Mouse (Mus musculus) large intestine, adult 2 months (tissue): ENCODE measurements at regions not wholly inside any gene's neighbourhood (a gene's known extent, or its start where the extent isn't known, plus 50 kb on each side); places are given as distances from the start of the nearest gene placed in this dataset.

Experiments
- DNase-seq: peaks from one replicate; pipeline ENCODE4 v3.0.0-alpha.2; 2012; ENCODE audit warnings: low read depth, low spot score
- WGBS: fragments of 180-500 bp; shearing (Covaris S2); methylation state at CpG from one replicate; pipeline ENCODE4 v1.1.7; 2018; 5-methylcytosine and 5-hydroxymethylcytosine counted together

DNA sequence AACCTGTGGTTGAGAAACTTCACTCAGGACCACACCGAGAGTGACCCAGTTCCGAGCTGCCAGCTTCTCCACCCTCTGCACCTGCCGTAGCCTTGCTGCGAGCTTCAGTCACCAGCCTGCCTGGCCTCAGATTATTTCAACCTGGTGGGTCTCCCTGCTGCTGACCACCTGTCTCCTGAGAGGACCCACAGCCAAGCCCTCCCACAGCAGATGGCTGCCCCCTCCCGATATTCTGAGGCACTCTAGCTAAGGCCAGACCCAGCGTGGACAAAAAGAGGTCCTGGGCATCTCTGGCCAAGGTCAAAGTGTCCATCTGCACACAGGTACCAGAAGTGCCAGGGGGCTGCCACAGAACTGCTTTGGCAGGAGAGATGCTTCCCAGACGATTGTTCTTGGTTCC is 162.7 kb upstream of the Ctbp2 start:
- WGBS: 85% methylated on average over 7 of the region's 7 CpGs
- no peak for DNase-seq

DNA sequence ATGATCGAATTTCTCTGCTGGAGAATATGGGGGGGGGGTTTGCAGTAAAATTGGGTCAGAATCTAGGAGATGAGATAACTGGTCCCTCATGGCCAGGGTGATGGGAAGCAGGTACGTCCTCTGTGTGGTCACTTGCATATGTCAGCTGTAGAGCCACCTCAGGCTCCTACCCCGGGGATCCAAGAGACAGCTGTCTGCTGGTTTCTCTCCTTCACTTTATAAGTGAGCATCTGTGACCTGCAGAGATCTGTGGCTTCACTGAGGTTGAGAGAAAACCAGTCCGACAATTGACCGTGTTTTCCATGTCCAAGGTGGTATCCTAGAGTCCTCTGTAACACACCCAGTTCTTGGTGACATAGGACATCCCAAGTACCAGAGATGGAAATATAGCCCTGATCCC is 162.1 kb upstream of the Ctbp2 start:
- no peak for DNase-seq
- 81% methylated on average over 5 of the region's 5 CpGs for WGBS

DNA sequence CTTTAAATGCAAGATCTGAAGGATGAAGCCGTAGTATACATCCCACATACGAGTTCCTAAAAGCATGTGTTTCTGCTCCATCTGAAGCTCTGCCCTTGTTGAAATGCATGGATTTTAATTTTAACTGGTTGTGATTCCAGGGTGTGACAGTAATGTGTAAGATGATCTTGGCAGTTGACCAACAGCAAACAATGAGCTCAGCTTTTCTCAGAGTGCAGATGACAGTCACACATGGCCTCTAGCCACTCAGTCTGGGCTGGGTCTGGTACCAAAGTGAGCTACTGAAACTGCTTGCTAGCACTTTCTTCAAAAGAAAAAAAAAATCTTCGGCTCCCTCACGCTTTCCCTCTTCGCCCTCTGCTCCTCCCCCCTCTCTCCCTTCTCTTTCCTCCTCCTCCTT is 138.0 kb upstream of the Ctbp2 start:
- WGBS: 49% methylated on average over 5 of the region's 5 CpGs
- no peak for DNase-seq

DNA sequence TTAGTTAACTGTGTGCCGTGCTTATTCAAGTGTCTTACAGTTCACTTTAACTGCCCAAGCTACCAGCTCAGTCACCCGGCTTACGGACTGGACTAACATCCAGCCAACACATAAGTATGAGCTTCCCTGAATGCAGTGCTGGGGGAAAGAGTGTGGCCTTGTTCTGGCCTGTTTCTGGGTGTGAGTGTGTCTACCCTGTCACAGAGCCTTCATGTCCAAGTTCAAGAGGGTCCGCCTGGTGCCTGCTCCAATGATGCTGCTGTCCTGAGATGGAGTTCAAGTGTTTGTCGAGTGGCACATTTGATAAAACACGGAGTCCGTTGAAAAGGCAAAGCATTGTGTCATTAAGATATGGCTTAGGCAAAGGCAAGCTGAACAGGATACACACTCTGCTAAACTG is 135.0 kb upstream of the Ctbp2 start:
- DNase-seq: no peak
- 87% methylated on average over 7 of the region's 7 CpGs for WGBS

- 54% methylated on average over 5 of the region's 5 CpGs for WGBS
Observed at GRCm38 (mm10) chr7:133256831-133257230, 132.7 kb upstream of the Ctbp2 start.

DNA sequence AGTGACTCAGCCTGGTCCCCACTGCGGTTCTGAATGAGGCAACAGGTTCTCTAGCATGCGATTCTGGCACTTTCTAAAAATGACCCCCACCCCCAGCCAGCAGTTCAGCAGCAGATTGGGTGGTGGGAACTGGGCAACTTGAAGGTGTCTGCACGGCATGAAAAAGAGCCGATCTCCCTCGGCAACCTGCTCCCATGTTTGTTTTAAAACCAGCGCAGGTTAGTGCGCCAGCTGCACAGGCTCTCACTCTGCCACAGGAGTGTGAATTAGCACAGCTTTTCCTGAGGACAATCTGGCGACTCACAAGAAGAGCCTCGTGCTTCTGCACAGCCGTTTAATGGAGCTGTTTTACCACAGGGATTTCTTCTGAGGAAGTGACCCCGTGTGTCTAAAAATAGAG is 120.4 kb upstream of the Ctbp2 start:
- no peak for DNase-seq
- 11% methylated on average over 11 of the region's 11 CpGs for WGBS

More at GRCm38 (mm10) chr7:133256831-133257230, 132.7 kb upstream of the Ctbp2 start:
- DNase-seq: no peak

- 83% methylated on average over 5 of the region's 5 CpGs for WGBS
Observed at GRCm38 (mm10) chr7:133234326-133234725, 110.2 kb upstream of the Ctbp2 start.

GRCm38 (mm10) chr7:133232889-133233441 is 108.8 kb upstream of the Ctbp2 start:
- WGBS: 85% methylated on average over 10 of the region's 10 CpGs
- DNase-seq: no peak

More at GRCm38 (mm10) chr7:133234326-133234725, 110.2 kb upstream of the Ctbp2 start:
- no peak for DNase-seq

DNA sequence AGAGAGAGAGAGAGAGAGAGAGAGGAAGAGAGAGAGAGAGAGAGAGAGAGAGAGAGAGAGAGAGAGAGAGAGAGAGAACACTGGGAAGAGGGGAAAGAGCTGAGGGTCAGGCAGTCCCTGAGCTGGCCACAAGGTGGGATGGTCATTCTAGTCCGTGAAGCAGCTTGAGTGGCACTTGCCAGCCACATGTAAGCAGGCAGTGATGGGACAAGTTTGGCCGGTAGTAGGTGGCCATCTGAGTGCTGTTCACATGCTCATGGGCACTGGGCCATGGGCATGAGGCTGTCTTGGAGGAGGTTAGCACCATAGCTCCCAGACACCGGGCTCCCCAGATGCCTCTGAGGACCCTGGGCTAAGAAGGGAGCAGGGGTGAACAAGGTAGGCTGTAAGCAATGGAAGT is 106.7 kb upstream of the Ctbp2 start:
- 54% methylated on average over 3 of the region's 3 CpGs for WGBS
- no peak for DNase-seq

DNA sequence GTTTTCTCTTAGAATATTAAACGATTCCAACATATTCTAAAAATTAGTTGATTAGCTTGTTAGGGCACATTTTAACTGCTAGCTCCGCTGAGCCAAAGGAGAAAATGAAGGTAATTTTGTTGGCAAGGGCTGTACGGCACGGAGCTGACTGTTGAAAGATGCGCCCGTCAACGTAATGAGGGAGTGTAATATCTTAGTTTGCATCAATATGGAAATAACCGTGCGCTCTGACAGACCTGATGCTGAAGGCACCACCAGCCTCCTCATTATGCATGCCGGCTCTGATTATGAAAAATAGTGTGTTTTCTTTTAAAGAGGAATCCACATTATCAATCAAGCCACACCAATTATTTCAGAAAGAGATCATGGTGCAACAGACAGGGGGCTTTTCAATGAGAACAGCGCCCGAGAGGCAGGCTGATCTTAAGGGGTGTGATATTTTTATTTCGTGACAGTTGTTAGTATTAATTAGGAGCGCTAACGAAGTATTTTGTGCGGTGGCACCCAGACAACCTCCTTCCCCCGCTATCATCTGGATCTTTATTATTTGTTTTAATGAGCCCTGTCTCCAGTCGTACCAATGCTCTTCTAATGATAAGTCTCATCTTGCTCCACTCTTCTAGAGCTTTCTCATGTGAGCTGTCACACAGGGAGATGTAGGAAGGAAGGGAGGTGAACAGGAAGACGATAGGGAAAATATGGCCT is 99.9 kb upstream of the Ctbp2 start:
- WGBS: 90% methylated on average over 19 of the region's 19 CpGs
- DNase-seq: no peak

GRCm38 (mm10) chr7:133212328-133212727 is 88.2 kb upstream of the Ctbp2 start:
- WGBS: 59% methylated on average over 4 of the region's 4 CpGs
- DNase-seq: no peak

DNA sequence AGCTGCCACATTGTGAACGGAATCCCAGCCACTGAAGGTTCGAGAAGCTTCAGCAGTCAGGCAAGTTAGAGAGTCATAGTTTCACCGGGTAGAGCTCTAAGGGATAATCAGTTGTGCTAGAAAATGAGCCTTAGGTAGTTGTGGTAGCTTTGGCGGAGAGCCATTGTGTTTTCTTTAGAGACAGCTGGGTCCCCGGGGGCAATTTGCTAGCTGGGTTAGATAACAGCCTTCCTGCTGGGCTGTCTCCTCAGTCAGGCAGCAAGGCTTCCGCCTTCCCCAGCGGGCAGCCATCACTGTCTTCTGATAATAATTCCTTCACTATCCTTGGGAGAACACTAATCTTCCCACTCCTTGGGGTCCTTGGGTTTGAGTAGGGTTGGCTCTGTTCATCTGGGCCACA is 81.5 kb upstream of the Ctbp2 start:
- DNase-seq: no peak
- WGBS: 24% methylated on average over 7 of the region's 7 CpGs

GRCm38 (mm10) chr7:133204485-133204884 is 80.3 kb upstream of the Ctbp2 start:
- WGBS: 81% methylated on average over 1 of the region's 1 CpGs
- DNase-seq: no peak

DNA sequence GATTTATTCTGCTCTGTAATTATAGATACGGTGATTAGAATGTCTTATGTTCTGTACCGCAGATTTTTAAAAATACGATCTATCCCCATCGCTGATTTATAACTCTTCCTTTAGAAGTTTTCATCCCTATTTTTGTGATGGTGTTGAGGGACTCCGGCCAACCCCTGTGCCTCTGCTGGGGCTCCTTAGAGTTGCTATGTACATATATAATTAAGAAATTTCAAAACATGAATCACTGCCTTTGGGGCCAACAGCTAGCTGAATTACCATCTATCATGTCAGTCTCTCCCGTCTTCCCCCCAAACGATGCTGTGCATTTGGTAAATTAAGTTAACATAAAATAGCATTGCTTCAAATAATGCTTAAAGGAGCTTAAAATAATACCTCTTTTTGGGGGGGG is 79.8 kb upstream of the Ctbp2 start:
- 85% methylated on average over 7 of the region's 7 CpGs for WGBS
- no peak for DNase-seq

DNA sequence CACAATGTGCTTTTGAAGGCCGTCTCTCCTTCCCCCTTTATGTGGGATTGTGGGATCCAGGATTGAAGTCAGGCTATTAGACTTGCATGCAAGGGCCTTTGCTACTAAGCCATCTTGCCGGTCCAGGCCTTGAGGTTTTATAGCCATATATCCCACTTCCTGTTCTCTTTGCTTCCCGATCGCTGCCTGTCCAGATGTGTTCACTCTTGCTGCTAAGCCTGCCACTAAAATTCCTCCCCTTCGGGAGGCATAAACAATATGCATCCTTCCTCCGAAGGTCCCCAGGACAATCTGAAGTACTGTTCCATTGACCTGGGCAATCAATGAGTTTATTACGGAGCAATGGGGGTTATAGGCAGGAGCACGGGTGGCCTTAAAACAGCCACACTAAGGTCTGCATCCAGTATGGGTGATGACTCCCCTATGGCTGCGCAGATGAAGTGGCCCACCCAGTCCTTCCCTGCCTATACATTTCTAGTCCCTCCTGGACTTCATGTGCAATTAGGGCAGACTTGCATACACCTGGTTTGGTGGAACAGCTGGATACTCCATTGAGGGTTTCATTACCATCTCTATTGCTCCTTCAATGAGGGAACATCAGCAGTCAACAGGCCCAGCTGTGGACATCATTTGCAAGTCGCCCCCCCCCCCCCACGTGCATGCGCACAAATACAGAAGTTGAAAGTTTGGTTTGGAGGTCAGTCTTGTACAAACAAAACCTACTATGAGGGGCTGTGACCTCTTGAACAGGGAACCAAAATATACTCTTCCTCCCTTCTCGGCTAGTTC is 78.1 kb upstream of the Ctbp2 start:
- WGBS: 61% methylated on average over 13 of the region's 13 CpGs
- DNase-seq: no peak

GRCm38 (mm10) chr7:133199046-133199445 is 74.9 kb upstream of the Ctbp2 start:
- no peak for DNase-seq
- WGBS: 51% methylated on average over 4 of the region's 4 CpGs

- WGBS: 54% methylated on average over 7 of the region's 7 CpGs
- DNase-seq: no peak
Observed at GRCm38 (mm10) chr7:133189880-133190462, 65.8 kb upstream of the Ctbp2 start.

- 7% methylated on average over 12 of the region's 12 CpGs for WGBS
- DNase-seq: peak; percentile 32
Observed at GRCm38 (mm10) chr7:133185931-133186601, 61.9 kb upstream of the Ctbp2 start.

DNA sequence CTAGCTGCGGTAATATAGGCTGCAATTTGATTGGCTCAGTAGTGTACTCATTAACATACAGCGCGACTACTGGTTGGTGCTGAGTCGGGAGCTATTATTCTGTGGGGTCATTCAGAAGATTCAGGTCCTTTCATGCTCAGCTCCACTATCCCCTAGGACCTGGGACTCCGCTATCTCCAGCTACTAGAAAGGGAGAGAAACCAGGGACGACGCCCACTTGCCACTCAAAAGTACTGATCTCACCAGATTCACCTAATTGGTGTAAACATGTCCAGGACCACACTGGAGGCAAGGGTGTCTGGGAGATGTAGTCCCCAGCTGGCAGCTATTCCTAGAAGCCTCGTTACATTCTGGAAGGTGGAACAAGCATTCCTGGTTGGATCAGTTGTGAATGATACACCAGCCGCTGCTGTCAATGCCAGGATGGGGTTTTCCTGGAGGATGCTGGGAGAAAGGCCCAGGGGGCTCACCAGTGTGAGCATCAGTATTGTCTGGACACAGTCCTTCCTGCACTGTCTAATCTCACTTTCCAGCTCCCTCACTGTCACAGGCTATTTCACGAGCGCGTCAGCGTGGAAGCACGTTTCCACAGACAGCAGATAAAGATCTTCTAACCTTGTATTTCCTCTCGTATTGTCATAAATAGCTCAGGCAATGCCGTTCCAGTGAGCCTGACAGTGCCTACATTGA is 60.9 kb upstream of the Ctbp2 start:
- DNase-seq: no peak
- 66% methylated on average over 16 of the region's 16 CpGs for WGBS
